Mouse (Mus musculus) testis, adult 2 months (tissue): ENCODE results near the gene Gm5475.

Experiments used
- CTCF ChIP-seq: fragments of 200-500 bp; IDR thresholded peaks from 2 replicates; pipeline ENCODE4 v1.5.1; 2012; ENCODE audit warnings: low read depth, mild to moderate bottlenecking, inconsistent platforms, low read length, moderate library complexity; ENCODE audit not compliant: control insufficient read depth, insufficient read depth, insufficient replicate concordance
- POLR2A ChIP-seq: fragments of 200-500 bp; IDR thresholded peaks from 2 replicates; pipeline ENCODE4 v1.6.1; 2012; ENCODE audit warnings: low read depth, mild to moderate bottlenecking, inconsistent platforms, low read length, moderate library complexity; ENCODE audit not compliant: control insufficient read depth

DNA sequence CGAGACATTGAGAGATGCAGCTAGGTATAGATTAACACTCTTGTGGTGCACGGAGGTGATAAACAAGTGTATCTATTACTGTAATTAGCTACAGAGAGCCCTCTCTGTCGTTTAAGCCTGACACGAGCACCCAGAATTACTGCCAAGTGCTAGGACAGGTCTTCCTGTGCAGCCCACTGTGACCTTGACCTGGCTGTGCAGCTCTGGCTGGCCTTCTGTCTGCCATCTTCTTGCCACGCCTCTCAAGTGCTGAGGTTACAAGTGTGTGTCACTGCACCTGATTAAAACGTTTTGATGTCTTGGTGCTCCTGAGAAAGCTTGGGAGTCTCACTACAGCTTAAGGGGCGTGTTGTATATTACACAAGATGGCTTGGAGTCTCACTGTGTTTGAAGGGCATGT is 30.9 kb upstream of the Gm5475 start:
- TF ChIP-seq CTCF (no peak), POLR2A (no peak)
